Mouse (Mus musculus) E14TG2a.4 (cell line): ENCODE results near the gene Helb.
"Not testable (repeated sequence)": the region's sequence is repeated elsewhere in the genome, so short reads cannot be mapped to it uniquely, and the experiment has no call there.

Experiments used
- H3K27me3 ChIP-seq: 2 replicates; pipeline ENCODE4 v1.6.1; 2014; ENCODE audit warnings: low read length, control low read depth; ENCODE audit not compliant: insufficient read depth
- H3K36me3 ChIP-seq: 2 replicates; pipeline ENCODE4 v1.6.1; 2014; ENCODE audit warnings: low read length, control low read depth; ENCODE audit not compliant: insufficient read depth
- H3K4me1 ChIP-seq: replicated peaks from 2 replicates; pipeline ENCODE4 v1.6.1; 2014; ENCODE audit warnings: low read depth, low read length, control low read depth
- H3K4me3 ChIP-seq: replicated peaks from 2 replicates; pipeline ENCODE4 v1.5.1; 2014; ENCODE audit warnings: mild to moderate bottlenecking, low read length
- H3K9me3 ChIP-seq: 2 replicates; pipeline ENCODE4 v1.6.1; 2014; ENCODE audit warnings: low read length, control low read depth
- CTCF ChIP-seq: conservative IDR thresholded peaks from 2 replicates; pipeline ENCODE4 v1.5.1; 2014; ENCODE audit warnings: low read length
- NANOG ChIP-seq: IDR thresholded peaks from 2 replicates; pipeline ENCODE4 v1.6.1; 2014; ENCODE audit warnings: borderline replicate concordance, low read length, mixed read lengths
- POU5F1 ChIP-seq: IDR thresholded peaks from 2 replicates; pipeline ENCODE4 v1.6.1; 2014; ENCODE audit warnings: low read length, borderline replicate concordance

Helb gene

GRCm38 (mm10) chr10:120130621-120131020 lies 17.8 kb upstream of the Helb start:
- TF ChIP-seq NANOG (no peak), CTCF (peak; percentile 75)
- peaks cover 56% of the 10 kb centered on the region for H3K4me1 ChIP-seq
- H3K27me3 ChIP-seq = peaks cover 9% of the 10 kb centered on the region
- H3K4me3 ChIP-seq = no peak overlapping the region
- no peaks in the 10 kb centered on the region for H3K36me3 ChIP-seq
- peaks cover 4% of the 10 kb centered on the region; the same call in 1 of the 2 replicates for H3K9me3 ChIP-seq

- no peak for TF ChIP-seq NANOG
- no peak for TF ChIP-seq POU5F1
- TF ChIP-seq CTCF = no peak
These were observed 16.0 kb upstream of the Helb start for GRCm38 (mm10) chr10:120128601-120129277.

GRCm38 (mm10) chr10:120125465-120125857 lies 12.7 kb upstream of the Helb start:
- Histone ChIP-seq H3K9me3 (peaks cover 4% of the 10 kb centered on the region; the same call in 1 of the 2 replicates), H3K27me3 (peaks cover 9% of the 10 kb centered on the region), H3K4me3 (no peak overlapping the region), H3K36me3 (no peaks in the 10 kb centered on the region), H3K4me1 (peaks cover 13% of the 10 kb centered on the region)
- no peak for TF ChIP-seq CTCF

More at GRCm38 (mm10) chr10:120128601-120129277, 16.0 kb upstream of the Helb start:
- H3K36me3 ChIP-seq = no peaks in the 10 kb centered on the region
- H3K4me3 ChIP-seq = no peak overlapping the region
- H3K9me3 ChIP-seq = peaks cover 4% of the 10 kb centered on the region; the same call in 1 of the 2 replicates
- H3K27me3 ChIP-seq = peaks cover 9% of the 10 kb centered on the region
- peaks cover 38% of the 10 kb centered on the region for H3K4me1 ChIP-seq

GRCm38 (mm10) chr10:120124801-120125464 lies 12.1 kb upstream of the Helb start:
- H3K9me3 ChIP-seq = peaks cover 2% of the 10 kb centered on the region; the same call in 1 of the 2 replicates
- H3K4me3 ChIP-seq = no peak overlapping the region
- peaks cover 11% of the 10 kb centered on the region for H3K4me1 ChIP-seq
- no peaks in the 10 kb centered on the region for H3K36me3 ChIP-seq
- TF ChIP-seq POU5F1 (no peak), CTCF (peak; percentile 98), NANOG (no peak)
- peaks cover 9% of the 10 kb centered on the region for H3K27me3 ChIP-seq

GRCm38 (mm10) chr10:120123721-120124120 lies 10.9 kb upstream of the Helb start:
- TF ChIP-seq POU5F1 = no peak
- TF ChIP-seq CTCF = peak; percentile 74
- Histone ChIP-seq H3K27me3 (peaks cover 9% of the 10 kb centered on the region), H3K4me1 (peaks cover 4% of the 10 kb centered on the region), H3K36me3 (no peaks in the 10 kb centered on the region), H3K4me3 (no peak overlapping the region), H3K9me3 (no peaks in the 10 kb centered on the region)

GRCm38 (mm10) chr10:120115249-120115648 lies 2.5 kb upstream of the Helb start:
- H3K27me3 ChIP-seq = no peaks in the 10 kb centered on the region
- TF ChIP-seq POU5F1 (no peak), CTCF (no peak), NANOG (no peak)
- H3K9me3 ChIP-seq = peaks cover 10% of the 10 kb centered on the region
- peaks cover 12% of the 10 kb centered on the region for H3K36me3 ChIP-seq
- H3K4me3 ChIP-seq = no peak overlapping the region; the same call in 1 of the 2 replicates
- peaks cover 37% of the 10 kb centered on the region for H3K4me1 ChIP-seq

GRCm38 (mm10) chr10:120114493-120114892 lies 1.7 kb upstream of the Helb start:
- Histone ChIP-seq H3K9me3 (peaks cover 10% of the 10 kb centered on the region), H3K4me1 (peaks cover 37% of the 10 kb centered on the region), H3K36me3 (peaks cover 20% of the 10 kb centered on the region), H3K27me3 (no peaks in the 10 kb centered on the region), H3K4me3 (peak overlapping the region; percentile 94; the same call in 1 of the 2 replicates)
- TF ChIP-seq CTCF (no peak), NANOG (0 out of 2 replicates have a peak, but pooled peaks have one; percentile 25), POU5F1 (no peak; the same call in 1 of the 2 replicates)

- TF ChIP-seq POU5F1 (no peak), NANOG (no peak), CTCF (no peak)
- Histone ChIP-seq H3K4me1 (peaks cover 37% of the 10 kb centered on the region), H3K4me3 (peak overlapping the region; percentile 94), H3K9me3 (peaks cover 10% of the 10 kb centered on the region), H3K36me3 (peaks cover 25% of the 10 kb centered on the region), H3K27me3 (no peaks in the 10 kb centered on the region)
These were observed 1.2 kb upstream of the Helb start for GRCm38 (mm10) chr10:120113980-120114379.

- Histone ChIP-seq H3K36me3 (peaks cover 30% of the 10 kb centered on the region), H3K4me3 (peak overlapping the region; percentile 94), H3K4me1 (peaks cover 40% of the 10 kb centered on the region)
- H3K9me3 ChIP-seq, H3K27me3 ChIP-seq: not testable (repeated sequence)
These were observed 695 bp upstream of the Helb start for GRCm38 (mm10) chr10:120113482-120113881.
